Mouse (Mus musculus) forebrain, embryonic 15.5 days (tissue): ENCODE results near the gene 9130409I23Rik. TPM values are rescaled to one million over a fixed set of nuclear protein-coding genes. Genes with fewer than 3 reads are reported as not detected.

ENCODE experiments used
- polyA plus RNA-seq: library from polyadenylated mRNA; unstranded; fragments of >200 nt; fragmentation: Nextera tagmentation; extraction: Ambion mirVana; gene quantifications from 2 replicates; pipeline ENCODE4 v1.2.1, GENCODE M21; 2015

Gene 9130409I23Rik
- polyA plus RNA-seq, 1 experiment from 2014 or later: 0.11 TPM

Other genes starting within 250 kb of the 9130409I23Rik start
- 3,899 and 4,029 TPM in 2 replicates for gene H3f3a, start 237.3 kb upstream of the 9130409I23Rik start, polyA plus RNA-seq
- gene Sde2, start 200.1 kb upstream of the 9130409I23Rik start, polyA plus RNA-seq: 35.7 and 35.9 TPM in 2 replicates
- gene Lefty2, start 158.1 kb upstream of the 9130409I23Rik start, polyA plus RNA-seq: 3.7 and 4.5 TPM in 2 replicates
- 85.1 and 88.7 TPM in 2 replicates for gene Pycr2, start 146.9 kb upstream of the 9130409I23Rik start, polyA plus RNA-seq
- gene Lefty1, start 116.2 kb upstream of the 9130409I23Rik start, polyA plus RNA-seq: 0.22 and 0.23 TPM in 2 replicates
- 1.6 and 2.2 TPM in 2 replicates for gene Tmem63a, start 108.9 kb upstream of the 9130409I23Rik start, polyA plus RNA-seq
- 3.6 and 4.0 TPM in 2 replicates for gene Ephx1, start 30.3 kb upstream of the 9130409I23Rik start, polyA plus RNA-seq
- 45.4 and 48.9 TPM in 2 replicates for gene Nvl, start 93.0 kb downstream of the 9130409I23Rik start, polyA plus RNA-seq
- 72.2 and 78.9 TPM in 2 replicates for gene Cnih4, start 93.5 kb downstream of the 9130409I23Rik start, polyA plus RNA-seq
- gene Wdr26, start 160.8 kb downstream of the 9130409I23Rik start, polyA plus RNA-seq: 36.0 and 37.8 TPM in 2 replicates